Mouse (Mus musculus) MEL (cell line): ENCODE data around the gene Ptpn9.

Experiments used
- CTCF ChIP-seq, 3 experiments: IDR thresholded peaks in 2 of 3; conservative IDR thresholded peaks in 1 of 3; 2 replicates each; pipeline ENCODE4 v1.5.1; 2011 to 2012; ENCODE audit warnings: low read length in 3 of 3, low read depth in 2 of 3, mild to moderate bottlenecking in 2 of 3, improper control_type of control experiment in 1 of 3, inconsistent platforms in 1 of 3, mixed read lengths in 1 of 3, moderate library complexity in 1 of 3; ENCODE audit not compliant: control insufficient read depth in 1 of 3, insufficient read depth in 1 of 3, poor library complexity in 1 of 3, severe bottlenecking in 1 of 3
- GABPA ChIP-seq: IDR thresholded peaks from 2 replicates; pipeline ENCODE4 v1.6.1; 2012; ENCODE audit warnings: low read depth, mild to moderate bottlenecking, inconsistent platforms, low read length, improper control_type of control experiment, moderate library complexity
- NRF1 ChIP-seq: IDR thresholded peaks from 2 replicates; pipeline ENCODE4 v1.6.1; 2014; ENCODE audit warnings: low read depth, mild to moderate bottlenecking, inconsistent platforms, low read length, improper control_type of control experiment, moderate library complexity; ENCODE audit not compliant: poor library complexity, insufficient read depth, severe bottlenecking
- POLR2A ChIP-seq, 2 experiments: IDR thresholded peaks; 2 replicates each; pipeline ENCODE4 v1.6.1; 2011 to 2012; ENCODE audit warnings: low read length in 2 of 2, mild to moderate bottlenecking in 2 of 2, control low read depth in 1 of 2, improper control_type of control experiment in 1 of 2, low read depth in 1 of 2, moderate library complexity in 1 of 2; ENCODE audit not compliant: control insufficient read depth in 1 of 2, insufficient read depth in 1 of 2, poor library complexity in 1 of 2
- USF1 ChIP-seq: IDR thresholded peaks from 2 replicates; pipeline ENCODE4 v1.6.1; 2014; ENCODE audit warnings: low read depth, mild to moderate bottlenecking, inconsistent platforms, low read length, improper control_type of control experiment, moderate library complexity
- USF2 ChIP-seq, 2 experiments: IDR thresholded peaks; 2 replicates each; pipeline ENCODE4 v1.6.1; 2011 to 2012; ENCODE audit warnings: improper control_type of control experiment in 2 of 2, low read length in 2 of 2, borderline replicate concordance in 1 of 2, inconsistent platforms in 1 of 2, low read depth in 1 of 2, mild to moderate bottlenecking in 1 of 2; ENCODE audit not compliant: insufficient read depth in 1 of 2
- ZNF384 ChIP-seq: IDR thresholded peaks from 2 replicates; pipeline ENCODE4 v1.6.1; 2012; ENCODE audit warnings: low read depth, mild to moderate bottlenecking, inconsistent platforms, low read length, improper control_type of control experiment

GRCm38 (mm10) chr9:56961591-56961990, 33.1 kb upstream of the Ptpn9 start:
- TF ChIP-seq POLR2A (IDR thresholded peaks at IDR 0.05; ENCODE audit: control insufficient read depth in 1 of 2, insufficient read depth in 1 of 2, low read depth in 1 of 2, low read length in 2 of 2, poor library complexity in 1 of 2) (no peak), CTCF (IDR thresholded peaks at IDR 0.05 in 2 of 3, conservative IDR thresholded peaks at IDR 0.05 in 1 of 3; ENCODE audit: control insufficient read depth in 1 of 3, insufficient read depth in 1 of 3, low read depth in 2 of 3, low read length in 3 of 3, poor library complexity in 1 of 3, severe bottlenecking in 1 of 3) (peak in 2 of 3 experiments; percentile 23 to 29; a peak in 3 of 6 replicates), GABPA (no peak), NRF1 (no peak), USF1 (no peak), ZNF384 (no peak), USF2 (IDR thresholded peaks at IDR 0.05; ENCODE audit: borderline replicate concordance in 1 of 2, insufficient read depth in 1 of 2, low read depth in 1 of 2, low read length in 2 of 2) (no peak)
